Mouse (Mus musculus): ENCODE data around the gene Gli1.

DNA sequence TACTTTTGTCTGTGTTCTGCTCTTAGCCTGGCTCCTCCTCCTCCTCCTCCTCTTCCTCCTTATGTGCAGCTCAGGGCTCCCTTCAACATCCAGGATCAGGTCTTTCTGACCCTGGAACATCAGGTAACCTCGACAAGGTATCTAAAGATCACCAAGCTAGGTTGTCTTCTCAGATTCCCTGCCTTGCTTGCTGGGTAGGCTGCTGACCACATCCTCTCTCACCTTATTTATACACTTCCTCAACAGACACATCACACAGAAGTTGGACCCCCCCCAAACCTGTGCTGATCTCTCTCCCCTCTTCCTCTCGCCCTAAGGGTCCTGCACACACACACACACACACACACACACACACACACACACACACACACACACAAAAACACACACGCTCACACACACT is 20.2 kb downstream of the Gli1 start, which contains the start of gene Arhgap9:
- no peak for TF ChIP-seq EP300 (IDR thresholded peaks at IDR 0.05; ENCODE audit: insufficient read depth, low read depth, low read length)
- no peak for TF ChIP-seq CTCF (IDR thresholded peaks at IDR 0.05; ENCODE audit: low read depth, low read length)
- TF ChIP-seq POLR2A (IDR thresholded peaks at IDR 0.05; ENCODE audit: insufficient read depth, low read length), result no peak
